Mouse (Mus musculus): ENCODE results near the gene Dnajc14. TPM values are rescaled to one million over a fixed set of nuclear protein-coding genes. Genes with fewer than 3 reads are reported as not detected.

The Dnajc14 gene
- polyA plus RNA-seq, 1 experiment = 41.3 TPM

- no peaks in the 10 kb centered on the region for H3K4me1 ChIP-seq (ENCODE audit: control insufficient read depth, insufficient read depth, low read length)
- H3K9ac ChIP-seq (ENCODE audit: low read depth, poor library complexity, severe bottlenecking) = peak overlapping the region; percentile 98; the same call in 1 of the 2 replicates
- no peaks in the 10 kb centered on the region for H3K9me3 ChIP-seq (replicated peaks; ENCODE audit: control insufficient read depth, insufficient read depth, low read length, poor library complexity, severe bottlenecking)
- no peaks in the 10 kb centered on the region for H3K27me3 ChIP-seq (ENCODE audit: control insufficient read depth, insufficient read depth, low read length, poor library complexity, severe bottlenecking)
- no peak overlapping the region for H3K4me3 ChIP-seq (ENCODE audit: low read depth, low read length)
- TF ChIP-seq POLR2A (IDR thresholded peaks at IDR 0.05; ENCODE audit: insufficient read depth, low read length) (no peak), EP300 (IDR thresholded peaks at IDR 0.05; ENCODE audit: insufficient read depth, low read depth, low read length) (no peak), CTCF (IDR thresholded peaks at IDR 0.05; ENCODE audit: low read depth, low read length) (no peak)
- peaks cover 26% of the 10 kb centered on the region for H3K36me3 ChIP-seq (ENCODE audit: control insufficient read depth, insufficient read depth, low read length, poor library complexity, severe bottlenecking)
- H3K27ac ChIP-seq (ENCODE audit: insufficient read depth, low read length) = no peak overlapping the region
These were observed 20.0 kb downstream of the Dnajc14 start for GRCm38 (mm10) chr10:128823821-128824220.

- no peak overlapping the region for H3K4me3 ChIP-seq (ENCODE audit: low read depth, low read length)
- no peak overlapping the region for H3K27ac ChIP-seq (ENCODE audit: insufficient read depth, low read length)
- no peaks in the 10 kb centered on the region for H3K4me1 ChIP-seq (ENCODE audit: control insufficient read depth, insufficient read depth, low read length)
- H3K27me3 ChIP-seq (ENCODE audit: control insufficient read depth, insufficient read depth, low read length, poor library complexity, severe bottlenecking) = no peaks in the 10 kb centered on the region
- H3K36me3 ChIP-seq (ENCODE audit: control insufficient read depth, insufficient read depth, low read length, poor library complexity, severe bottlenecking) = peaks cover 65% of the 10 kb centered on the region
- no peaks in the 10 kb centered on the region for H3K9me3 ChIP-seq (replicated peaks; ENCODE audit: control insufficient read depth, insufficient read depth, low read length, poor library complexity, severe bottlenecking)
- H3K9ac ChIP-seq (ENCODE audit: low read depth, poor library complexity, severe bottlenecking) = no peak overlapping the region
- TF ChIP-seq EP300 (IDR thresholded peaks at IDR 0.05; ENCODE audit: insufficient read depth, low read depth, low read length) = no peak
- no peak for TF ChIP-seq CTCF (IDR thresholded peaks at IDR 0.05; ENCODE audit: low read depth, low read length)
These were observed 33.5 kb downstream of the Dnajc14 start for GRCm38 (mm10) chr10:128837400-128837799.

- Histone ChIP-seq H3K27ac (ENCODE audit: insufficient read depth, low read length) (no peak overlapping the region), H3K27me3 (ENCODE audit: control insufficient read depth, insufficient read depth, low read length, poor library complexity, severe bottlenecking) (no peaks in the 10 kb centered on the region), H3K9me3 (replicated peaks; ENCODE audit: control insufficient read depth, insufficient read depth, low read length, poor library complexity, severe bottlenecking) (no peaks in the 10 kb centered on the region), H3K36me3 (ENCODE audit: control insufficient read depth, insufficient read depth, low read length, poor library complexity, severe bottlenecking) (peaks cover 61% of the 10 kb centered on the region), H3K4me1 (ENCODE audit: control insufficient read depth, insufficient read depth, low read length) (no peaks in the 10 kb centered on the region), H3K4me3 (ENCODE audit: low read depth, low read length) (no peak overlapping the region), H3K9ac (ENCODE audit: low read depth, poor library complexity, severe bottlenecking) (no peak overlapping the region)
- TF ChIP-seq POLR2A (IDR thresholded peaks at IDR 0.05; ENCODE audit: insufficient read depth, low read length) (no peak), EP300 (IDR thresholded peaks at IDR 0.05; ENCODE audit: insufficient read depth, low read depth, low read length) (no peak), CTCF (IDR thresholded peaks at IDR 0.05; ENCODE audit: low read depth, low read length) (no peak)
These were observed 35.6 kb downstream of the Dnajc14 start for GRCm38 (mm10) chr10:128839434-128839833.

GRCm38 (mm10) chr10:128840612-128841011, 36.8 kb downstream of the Dnajc14 start:
- TF ChIP-seq EP300 (IDR thresholded peaks at IDR 0.05; ENCODE audit: insufficient read depth, low read depth, low read length) (no peak), POLR2A (IDR thresholded peaks at IDR 0.05; ENCODE audit: insufficient read depth, low read length) (no peak), CTCF (IDR thresholded peaks at IDR 0.05; ENCODE audit: low read depth, low read length) (no peak)
- no peak overlapping the region for H3K27ac ChIP-seq (ENCODE audit: insufficient read depth, low read length)
- no peaks in the 10 kb centered on the region for H3K9me3 ChIP-seq (replicated peaks; ENCODE audit: control insufficient read depth, insufficient read depth, low read length, poor library complexity, severe bottlenecking)
- peaks cover 59% of the 10 kb centered on the region for H3K36me3 ChIP-seq (ENCODE audit: control insufficient read depth, insufficient read depth, low read length, poor library complexity, severe bottlenecking)
- H3K9ac ChIP-seq (ENCODE audit: low read depth, poor library complexity, severe bottlenecking) = no peak overlapping the region
- H3K4me1 ChIP-seq (ENCODE audit: control insufficient read depth, insufficient read depth, low read length) = no peaks in the 10 kb centered on the region
- H3K27me3 ChIP-seq (ENCODE audit: control insufficient read depth, insufficient read depth, low read length, poor library complexity, severe bottlenecking) = no peaks in the 10 kb centered on the region
- H3K4me3 ChIP-seq (ENCODE audit: low read depth, low read length) = no peak overlapping the region

GRCm38 (mm10) chr10:128843260-128843659, 39.4 kb downstream of the Dnajc14 start:
- Histone ChIP-seq H3K9me3 (replicated peaks; ENCODE audit: control insufficient read depth, insufficient read depth, low read length, poor library complexity, severe bottlenecking) (no peaks in the 10 kb centered on the region), H3K27me3 (ENCODE audit: control insufficient read depth, insufficient read depth, low read length, poor library complexity, severe bottlenecking) (no peaks in the 10 kb centered on the region), H3K4me3 (ENCODE audit: low read depth, low read length) (no peak overlapping the region), H3K36me3 (ENCODE audit: control insufficient read depth, insufficient read depth, low read length, poor library complexity, severe bottlenecking) (peaks cover 69% of the 10 kb centered on the region), H3K27ac (ENCODE audit: insufficient read depth, low read length) (no peak overlapping the region), H3K4me1 (ENCODE audit: control insufficient read depth, insufficient read depth, low read length) (no peaks in the 10 kb centered on the region), H3K9ac (ENCODE audit: low read depth, poor library complexity, severe bottlenecking) (no peak overlapping the region)
- no peak for TF ChIP-seq CTCF (IDR thresholded peaks at IDR 0.05; ENCODE audit: low read depth, low read length)
- no peak for TF ChIP-seq POLR2A (IDR thresholded peaks at IDR 0.05; ENCODE audit: insufficient read depth, low read length)
- no peak for TF ChIP-seq EP300 (IDR thresholded peaks at IDR 0.05; ENCODE audit: insufficient read depth, low read depth, low read length)

GRCm38 (mm10) chr10:128845516-128845915, 41.7 kb downstream of the Dnajc14 start:
- Histone ChIP-seq H3K9ac (ENCODE audit: low read depth, poor library complexity, severe bottlenecking) (no peak overlapping the region), H3K36me3 (ENCODE audit: control insufficient read depth, insufficient read depth, low read length, poor library complexity, severe bottlenecking) (peaks cover 73% of the 10 kb centered on the region), H3K4me1 (ENCODE audit: control insufficient read depth, insufficient read depth, low read length) (no peaks in the 10 kb centered on the region), H3K4me3 (ENCODE audit: low read depth, low read length) (no peak overlapping the region), H3K27ac (ENCODE audit: insufficient read depth, low read length) (no peak overlapping the region), H3K27me3 (ENCODE audit: control insufficient read depth, insufficient read depth, low read length, poor library complexity, severe bottlenecking) (no peaks in the 10 kb centered on the region), H3K9me3 (replicated peaks; ENCODE audit: control insufficient read depth, insufficient read depth, low read length, poor library complexity, severe bottlenecking) (no peaks in the 10 kb centered on the region)
- TF ChIP-seq CTCF (IDR thresholded peaks at IDR 0.05; ENCODE audit: low read depth, low read length) (no peak), EP300 (IDR thresholded peaks at IDR 0.05; ENCODE audit: insufficient read depth, low read depth, low read length) (no peak), POLR2A (IDR thresholded peaks at IDR 0.05; ENCODE audit: insufficient read depth, low read length) (no peak)
